Mouse (Mus musculus) hindbrain, embryonic 11.5 days (tissue): ENCODE measurements at regions not wholly inside any gene's neighbourhood (a gene's known extent, or its start where the extent isn't known, plus 50 kb on each side); places are given as distances from the start of the nearest gene placed in this dataset.
"Not testable (repeated sequence)": the region's sequence is repeated elsewhere in the genome, so short reads cannot be mapped to it uniquely, and the experiment has no call there.

Source experiments
- ATAC-seq: fragments of 200-750 bp; cut with Nextera tagmentation; 2 replicates; pipeline ENCODE4 v1.8.0; 2017; ENCODE audit warnings: mild to moderate bottlenecking, moderate TSS enrichment, moderate library complexity; ENCODE audit not compliant: low FRiP score
- DNase-seq: peaks from one replicate; pipeline ENCODE4 v3.0.0-alpha.2; 2015; ENCODE audit warnings: low spot score
- H3K27ac ChIP-seq: fragments of 300-500 bp; sonication (generic); 2 replicates; pipeline ENCODE4 v1.5.1; 2014; ENCODE audit warnings: mild to moderate bottlenecking, low read depth, low read length
- H3K27me3 ChIP-seq: fragments of 300-500 bp; sonication (generic); 2 replicates; pipeline ENCODE4 v1.6.1; 2014; ENCODE audit warnings: mild to moderate bottlenecking, low read length, moderate library complexity, mixed read lengths; ENCODE audit not compliant: control insufficient read depth, insufficient read depth
- H3K36me3 ChIP-seq: fragments of 300-500 bp; sonication (generic); 2 replicates; pipeline ENCODE4 v1.6.1; 2014; ENCODE audit warnings: mild to moderate bottlenecking, low read length, moderate library complexity, mixed read lengths; ENCODE audit not compliant: control insufficient read depth, insufficient read depth
- H3K4me1 ChIP-seq: fragments of 300-500 bp; sonication (generic); replicated peaks from 2 replicates; pipeline ENCODE4 v1.6.1; 2014; ENCODE audit warnings: low read length, mixed read lengths; ENCODE audit not compliant: control insufficient read depth, insufficient read depth
- H3K4me2 ChIP-seq: fragments of 300-500 bp; sonication (generic); replicated peaks from 2 replicates; pipeline ENCODE4 v1.6.1; 2014; ENCODE audit warnings: mild to moderate bottlenecking, low read depth, low read length
- H3K4me3 ChIP-seq: fragments of 300-500 bp; sonication (generic); 2 replicates; pipeline ENCODE4 v1.5.1; 2014; ENCODE audit warnings: low read depth, low read length
- H3K9ac ChIP-seq: fragments of 300-500 bp; sonication (generic); 2 replicates; pipeline ENCODE4 v1.6.1; 2014; ENCODE audit warnings: low read depth, low read length
- H3K9me3 ChIP-seq: fragments of 300-500 bp; sonication (generic); 2 replicates; pipeline ENCODE4 v1.6.1; 2016; ENCODE audit warnings: low read length; ENCODE audit not compliant: control insufficient read depth
- WGBS: fragments of 180-500 bp; shearing (Covaris S2); extraction: QIAGEN DNeasy Blood & Tissue Kit; methylation state at CpG from one replicate; pipeline ENCODE4 v1.1.7; 2014; 5-methylcytosine and 5-hydroxymethylcytosine counted together

DNA sequence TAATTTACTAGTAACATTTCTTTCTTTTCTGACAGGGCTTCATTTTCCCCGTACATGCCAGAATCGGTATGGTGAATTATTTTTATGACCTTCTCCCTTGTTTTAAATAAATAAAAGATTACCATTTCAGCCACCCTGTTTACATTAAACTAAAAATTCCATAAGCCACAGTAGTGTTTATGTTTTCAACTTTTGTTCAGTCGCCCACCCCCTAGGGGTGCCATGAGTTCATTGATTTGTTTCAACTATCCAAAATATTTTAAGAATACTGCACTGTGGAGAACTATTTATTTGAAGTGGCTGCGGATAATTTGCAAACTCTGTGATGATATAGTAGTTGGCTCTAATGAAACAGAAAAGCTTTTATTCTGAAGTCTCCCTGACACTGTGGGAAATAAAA is 132.9 kb downstream of the Tfec start:
- DNase-seq, result no peak
- no peak overlapping the region for H3K27ac ChIP-seq
- H3K4me1 ChIP-seq, result no peaks in the 10 kb centered on the region
- WGBS, result 73% methylated on average over 4 of the region's 4 CpGs
- H3K9me3 ChIP-seq, result no peaks in the 10 kb centered on the region
- H3K27me3 ChIP-seq, result no peaks in the 10 kb centered on the region
- H3K36me3 ChIP-seq, result no peaks in the 10 kb centered on the region
- no peak overlapping the region for H3K9ac ChIP-seq
- no peak overlapping the region for H3K4me3 ChIP-seq
- no peak overlapping the region for H3K4me2 ChIP-seq
- ATAC-seq, result no peak

DNA sequence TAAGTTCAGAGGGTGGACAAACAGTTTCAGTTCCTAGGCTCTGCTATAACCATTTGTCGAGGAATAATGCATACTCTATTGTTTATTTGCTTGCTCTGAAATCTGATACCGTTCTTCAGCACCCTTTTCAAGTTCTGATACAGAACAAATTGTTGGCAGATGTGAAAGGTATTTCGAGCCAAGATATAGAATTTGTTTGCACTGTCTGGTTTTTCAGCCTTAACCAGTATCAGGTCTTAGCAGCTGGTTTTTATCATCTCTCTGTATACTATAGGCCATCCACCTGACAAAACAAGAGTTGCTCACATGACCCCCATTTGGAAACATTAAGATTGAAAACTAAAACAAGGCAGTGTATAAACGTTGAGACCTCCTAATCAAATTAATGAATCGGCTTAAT is 133.5 kb downstream of the Tfec start:
- ATAC-seq (no peak), DNase-seq (peak; percentile 5)
- Histone ChIP-seq H3K9ac (no peak overlapping the region), H3K4me2 (no peak overlapping the region), H3K9me3 (no peaks in the 10 kb centered on the region), H3K27me3 (no peaks in the 10 kb centered on the region), H3K4me3 (no peak overlapping the region), H3K36me3 (no peaks in the 10 kb centered on the region), H3K27ac (no peak overlapping the region), H3K4me1 (no peaks in the 10 kb centered on the region)
- 65% methylated on average over 5 of the region's 5 CpGs for WGBS

- not testable (repeated sequence) for ATAC-seq, H3K27ac ChIP-seq, H3K9me3 ChIP-seq, H3K27me3 ChIP-seq, H3K4me1 ChIP-seq, H3K36me3 ChIP-seq, H3K9ac ChIP-seq, DNase-seq, H3K4me2 ChIP-seq, H3K4me3 ChIP-seq
- WGBS, result 84% methylated on average over 1 of the region's 1 CpGs
Observed at GRCm38 (mm10) chr6:16755044-16755443, 143.2 kb downstream of the Tfec start.

GRCm38 (mm10) chr6:16733184-16733583 is 165.1 kb downstream of the Tfec start:
- ATAC-seq (no peak), DNase-seq (no peak)
- H3K36me3 ChIP-seq, result no peaks in the 10 kb centered on the region
- no peaks in the 10 kb centered on the region for H3K27me3 ChIP-seq
- 78% methylated on average over 7 of the region's 7 CpGs for WGBS
- no peaks in the 10 kb centered on the region for H3K9me3 ChIP-seq
- H3K27ac ChIP-seq, result no peak overlapping the region
- H3K9ac ChIP-seq, result no peak overlapping the region
- no peak overlapping the region for H3K4me3 ChIP-seq
- no peak overlapping the region for H3K4me2 ChIP-seq
- H3K4me1 ChIP-seq, result no peaks in the 10 kb centered on the region

DNA sequence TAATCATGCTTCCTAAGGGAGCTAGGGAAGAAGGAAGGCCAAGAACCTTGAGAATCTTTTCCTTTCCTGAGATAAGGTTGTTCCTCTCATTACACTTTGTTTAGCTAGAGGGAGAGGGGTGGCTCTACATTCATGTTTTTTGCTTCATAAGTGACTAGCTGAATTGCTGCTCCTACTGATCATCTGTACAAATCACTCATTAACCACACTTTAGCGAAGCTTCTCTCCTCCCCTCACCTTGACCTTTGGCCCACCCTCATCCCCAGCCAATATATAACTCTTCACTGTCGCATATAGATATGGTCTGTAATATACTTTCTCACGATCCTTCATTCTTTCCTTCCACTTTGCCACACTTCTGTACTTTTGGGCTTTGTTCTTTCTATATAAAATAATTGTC is 166.1 kb downstream of the Tfec start:
- ATAC-seq, result no peak
- WGBS, result 85% methylated on average over 3 of the region's 3 CpGs
- DNase-seq, result no peak
- Histone ChIP-seq H3K9ac (no peak overlapping the region), H3K4me2 (no peak overlapping the region), H3K4me1 (no peaks in the 10 kb centered on the region), H3K9me3 (no peaks in the 10 kb centered on the region), H3K27ac (no peak overlapping the region), H3K36me3 (no peaks in the 10 kb centered on the region), H3K4me3 (no peak overlapping the region), H3K27me3 (no peaks in the 10 kb centered on the region)

DNA sequence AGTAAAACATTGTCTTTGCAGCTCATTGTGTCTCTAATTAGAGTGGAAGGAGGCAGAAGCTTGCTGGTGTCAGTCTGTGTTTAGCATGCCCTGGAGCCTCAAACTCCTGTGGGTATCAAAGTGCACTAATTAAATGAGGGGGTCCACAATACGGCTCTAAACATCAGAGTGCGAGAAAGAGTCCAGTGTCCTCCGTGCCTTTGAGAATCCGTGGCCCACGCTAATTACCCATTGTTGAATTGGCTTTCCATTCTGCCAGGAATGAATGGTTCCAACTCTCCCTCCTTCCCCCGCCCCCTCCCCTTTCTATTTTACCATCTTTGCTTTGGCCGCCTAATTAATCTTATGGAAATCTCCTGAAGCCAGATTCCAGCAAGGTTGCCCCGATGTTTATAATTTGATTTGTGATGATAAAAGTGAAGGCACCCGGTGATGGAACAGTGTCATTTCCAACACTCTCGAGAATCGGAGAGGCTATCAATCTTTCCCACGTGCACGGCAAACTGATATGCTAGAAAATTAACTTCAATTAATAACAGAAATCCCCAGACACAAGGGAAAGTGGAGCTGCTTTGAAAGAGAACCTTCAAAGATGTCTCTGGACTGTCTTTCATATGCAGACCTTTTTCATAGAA is 170.9 kb downstream of the Tfec start:
- no peaks in the 10 kb centered on the region for H3K36me3 ChIP-seq
- H3K27ac ChIP-seq, result no peak overlapping the region
- no peaks in the 10 kb centered on the region for H3K9me3 ChIP-seq
- H3K4me2 ChIP-seq, result 0 out of 2 replicates have a peak overlapping the region, but pooled peaks have one; percentile 14
- peak; percentile 96 for ATAC-seq
- H3K4me1 ChIP-seq, result no peaks in the 10 kb centered on the region
- H3K9ac ChIP-seq, result no peak overlapping the region
- 18% methylated on average over 13 of the region's 13 CpGs for WGBS
- peak; percentile 61 for DNase-seq
- no peak overlapping the region for H3K4me3 ChIP-seq
- H3K27me3 ChIP-seq, result no peaks in the 10 kb centered on the region

DNA sequence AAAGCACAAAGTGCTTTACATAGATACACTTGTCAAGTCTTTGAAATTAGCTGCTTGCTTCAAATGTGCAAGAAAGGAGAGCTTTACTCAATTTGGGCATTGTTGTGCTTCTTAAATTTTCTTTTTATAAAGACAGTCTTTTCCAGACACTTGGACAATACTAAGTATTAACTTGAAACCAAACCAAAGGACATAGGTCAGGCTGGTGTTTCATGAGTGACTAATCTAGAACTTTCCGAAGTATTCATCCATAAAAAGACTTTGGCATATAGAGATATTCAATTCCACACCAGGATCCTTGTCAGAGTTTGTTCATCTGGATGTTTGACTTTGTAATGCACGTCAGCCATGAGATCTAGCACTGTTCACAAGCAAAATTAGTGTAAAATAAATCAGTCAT is 173.0 kb downstream of the Tfec start:
- DNase-seq (no peak), ATAC-seq (no peak)
- no peaks in the 10 kb centered on the region for H3K9me3 ChIP-seq
- no peak overlapping the region for H3K4me3 ChIP-seq
- H3K9ac ChIP-seq, result no peak overlapping the region
- H3K27me3 ChIP-seq, result no peaks in the 10 kb centered on the region
- WGBS, result 88% methylated on average over 2 of the region's 2 CpGs
- H3K27ac ChIP-seq, result no peak overlapping the region
- H3K4me1 ChIP-seq, result no peaks in the 10 kb centered on the region
- H3K4me2 ChIP-seq, result no peak overlapping the region; the same call in 1 of the 2 replicates
- H3K36me3 ChIP-seq, result no peaks in the 10 kb centered on the region

DNA sequence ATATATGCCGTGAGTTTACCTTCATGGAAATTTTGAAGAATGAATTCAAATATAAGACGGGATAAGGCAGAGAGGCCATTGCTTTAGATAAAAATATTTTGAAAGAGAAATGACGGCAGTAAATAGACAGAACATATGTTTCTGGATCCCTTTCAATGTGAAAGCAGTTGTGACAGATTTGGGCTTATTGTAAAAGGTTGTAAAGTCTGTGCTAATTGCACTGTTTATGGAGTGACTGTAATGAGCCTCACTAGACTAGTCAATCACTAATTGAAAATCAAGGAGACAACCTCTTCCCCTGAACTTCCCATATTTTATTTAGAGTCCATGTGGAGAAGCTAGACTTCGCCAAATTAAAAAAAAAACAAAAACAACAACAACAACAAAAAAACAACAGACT is 193.7 kb downstream of the Tfec start:
- 95% methylated on average over 4 of the region's 4 CpGs for WGBS
- Histone ChIP-seq H3K9me3 (no peaks in the 10 kb centered on the region), H3K4me1 (no peaks in the 10 kb centered on the region), H3K36me3 (no peaks in the 10 kb centered on the region), H3K27ac (no peak overlapping the region), H3K4me3 (no peak overlapping the region), H3K27me3 (no peaks in the 10 kb centered on the region), H3K9ac (no peak overlapping the region), H3K4me2 (no peak overlapping the region)
- DNase-seq (no peak), ATAC-seq (no peak)

GRCm38 (mm10) chr6:16703412-16703746 is 194.9 kb downstream of the Tfec start:
- H3K4me1 ChIP-seq, result no peaks in the 10 kb centered on the region
- H3K36me3 ChIP-seq, result no peaks in the 10 kb centered on the region
- H3K9me3 ChIP-seq, result no peaks in the 10 kb centered on the region
- DNase-seq (no peak), ATAC-seq (no peak)
- no peak overlapping the region for H3K4me2 ChIP-seq
- H3K27ac ChIP-seq, result no peak overlapping the region
- H3K4me3 ChIP-seq, result no peak overlapping the region
- WGBS, result 81% methylated on average over 3 of the region's 3 CpGs
- no peaks in the 10 kb centered on the region for H3K27me3 ChIP-seq
- no peak overlapping the region for H3K9ac ChIP-seq
